Mouse (Mus musculus) hindbrain, embryonic 11.5 days (tissue): ENCODE data around the gene Mfng. TPM values are rescaled to one million over a fixed set of nuclear protein-coding genes. Genes with fewer than 3 reads are reported as not detected.

ENCODE experiments used
- ATAC-seq: fragments of 200-750 bp; cut with Nextera tagmentation; 2 replicates; pipeline ENCODE4 v1.8.0; 2017; ENCODE audit warnings: mild to moderate bottlenecking, moderate TSS enrichment, moderate library complexity; ENCODE audit not compliant: low FRiP score
- DNase-seq: peaks from one replicate; pipeline ENCODE4 v3.0.0-alpha.2; 2015; ENCODE audit warnings: low spot score
- H3K27ac ChIP-seq: fragments of 300-500 bp; sonication (generic); 2 replicates; pipeline ENCODE4 v1.5.1; 2014; ENCODE audit warnings: mild to moderate bottlenecking, low read depth, low read length
- H3K27me3 ChIP-seq: fragments of 300-500 bp; sonication (generic); 2 replicates; pipeline ENCODE4 v1.6.1; 2014; ENCODE audit warnings: mild to moderate bottlenecking, low read length, moderate library complexity, mixed read lengths; ENCODE audit not compliant: control insufficient read depth, insufficient read depth
- H3K36me3 ChIP-seq: fragments of 300-500 bp; sonication (generic); 2 replicates; pipeline ENCODE4 v1.6.1; 2014; ENCODE audit warnings: mild to moderate bottlenecking, low read length, moderate library complexity, mixed read lengths; ENCODE audit not compliant: control insufficient read depth, insufficient read depth
- H3K4me1 ChIP-seq: fragments of 300-500 bp; sonication (generic); replicated peaks from 2 replicates; pipeline ENCODE4 v1.6.1; 2014; ENCODE audit warnings: low read length, mixed read lengths; ENCODE audit not compliant: control insufficient read depth, insufficient read depth
- H3K4me2 ChIP-seq: fragments of 300-500 bp; sonication (generic); replicated peaks from 2 replicates; pipeline ENCODE4 v1.6.1; 2014; ENCODE audit warnings: mild to moderate bottlenecking, low read depth, low read length
- H3K4me3 ChIP-seq: fragments of 300-500 bp; sonication (generic); 2 replicates; pipeline ENCODE4 v1.5.1; 2014; ENCODE audit warnings: low read depth, low read length
- H3K9ac ChIP-seq: fragments of 300-500 bp; sonication (generic); 2 replicates; pipeline ENCODE4 v1.6.1; 2014; ENCODE audit warnings: low read depth, low read length
- H3K9me3 ChIP-seq: fragments of 300-500 bp; sonication (generic); 2 replicates; pipeline ENCODE4 v1.6.1; 2016; ENCODE audit warnings: low read length; ENCODE audit not compliant: control insufficient read depth
- WGBS: fragments of 180-500 bp; shearing (Covaris S2); extraction: QIAGEN DNeasy Blood & Tissue Kit; methylation state at CpG from one replicate; pipeline ENCODE4 v1.1.7; 2014; 5-methylcytosine and 5-hydroxymethylcytosine counted together
- polyA plus RNA-seq: library from polyadenylated mRNA; unstranded; fragments of >200 nt; fragmentation: Nextera tagmentation; extraction: Ambion mirVana; gene quantifications from 2 replicates; pipeline ENCODE4 v1.2.1, GENCODE M21; 2014

Gene Mfng
- polyA plus RNA-seq, 1 experiment from 2014 or later, result 34.7 TPM

DNA sequence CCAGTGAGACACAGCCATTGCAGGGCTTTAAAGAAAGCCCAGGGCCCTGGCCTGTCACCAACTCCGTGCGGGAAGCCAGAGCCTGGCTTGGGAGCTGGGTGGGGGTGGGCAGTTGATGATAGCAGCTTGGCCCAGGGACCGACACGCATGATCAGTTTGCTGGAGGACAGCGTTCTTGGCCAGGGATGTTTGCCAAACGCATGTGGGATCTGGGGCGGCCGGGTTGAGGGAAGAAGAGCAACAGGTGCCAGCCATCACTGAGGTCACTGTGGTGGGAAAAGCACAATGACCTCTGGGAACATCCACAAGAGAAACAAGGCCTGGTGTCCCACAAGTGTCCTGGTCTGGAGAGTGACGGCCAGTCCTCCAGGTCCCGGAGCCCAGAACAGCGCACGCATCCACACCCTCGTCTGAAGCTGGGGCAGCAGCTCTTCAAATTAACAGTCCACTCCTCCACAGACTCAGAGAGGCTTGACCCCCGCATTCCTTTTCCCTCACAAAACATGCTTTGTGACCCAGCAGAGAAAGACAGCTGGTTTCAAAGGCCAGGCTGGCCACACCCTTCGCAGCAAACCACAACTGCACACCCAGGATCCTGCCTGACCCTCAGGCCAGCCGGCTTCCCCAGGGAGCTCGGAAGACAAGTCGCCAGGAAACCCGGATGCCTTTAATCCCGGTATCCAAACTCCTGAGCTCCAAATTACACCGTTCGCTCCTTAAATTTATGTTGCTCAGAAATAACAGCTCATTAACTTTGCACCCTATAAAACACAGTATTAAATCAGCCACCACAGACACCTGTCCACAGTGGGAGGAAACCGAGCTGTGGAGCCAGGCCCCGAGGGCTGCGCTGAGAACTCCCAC, 23.2 kb upstream of the Mfng start:
- Histone ChIP-seq H3K4me2 (no peak overlapping the region), H3K9me3 (no peaks in the 10 kb centered on the region), H3K36me3 (no peaks in the 10 kb centered on the region), H3K4me3 (no peak overlapping the region), H3K27ac (no peak overlapping the region), H3K4me1 (peaks cover 5% of the 10 kb centered on the region; the same call in 1 of the 2 replicates), H3K27me3 (peaks cover 3% of the 10 kb centered on the region), H3K9ac (no peak overlapping the region)
- DNase-seq (peak; percentile 20), ATAC-seq (no peak)
- WGBS, result 38% methylated on average over 25 of the region's 25 CpGs

DNA sequence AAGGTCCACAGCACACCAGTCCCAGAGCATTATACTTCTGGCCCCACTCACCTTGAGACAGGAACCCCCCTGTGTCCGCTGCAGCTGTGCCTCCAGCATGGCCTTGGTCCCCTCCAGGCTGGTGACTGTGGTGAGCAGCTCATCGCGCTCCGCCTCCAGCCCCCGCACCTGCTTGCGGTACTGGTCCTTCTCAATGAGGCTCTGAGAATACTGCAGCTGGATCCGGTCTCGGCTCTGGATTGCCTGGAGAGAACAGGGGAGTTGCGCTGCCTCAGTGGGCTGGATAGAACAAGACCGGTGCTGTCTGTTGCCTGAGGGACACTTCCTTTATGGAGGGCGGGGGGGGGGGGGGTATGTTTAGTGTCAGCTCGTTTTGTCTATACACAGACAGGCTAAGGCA, 17.7 kb upstream of the Mfng start:
- 80% methylated on average over 12 of the region's 12 CpGs for WGBS
- no peak overlapping the region for H3K4me3 ChIP-seq
- H3K9me3 ChIP-seq, result no peaks in the 10 kb centered on the region
- H3K4me1 ChIP-seq, result peaks cover 3% of the 10 kb centered on the region
- DNase-seq, result no peak
- no peak overlapping the region for H3K4me2 ChIP-seq
- no peak overlapping the region; the same call in 1 of the 2 replicates for H3K9ac ChIP-seq
- no peaks in the 10 kb centered on the region for H3K27me3 ChIP-seq
- no peak overlapping the region for H3K27ac ChIP-seq
- ATAC-seq, result no peak
- no peaks in the 10 kb centered on the region for H3K36me3 ChIP-seq

DNA sequence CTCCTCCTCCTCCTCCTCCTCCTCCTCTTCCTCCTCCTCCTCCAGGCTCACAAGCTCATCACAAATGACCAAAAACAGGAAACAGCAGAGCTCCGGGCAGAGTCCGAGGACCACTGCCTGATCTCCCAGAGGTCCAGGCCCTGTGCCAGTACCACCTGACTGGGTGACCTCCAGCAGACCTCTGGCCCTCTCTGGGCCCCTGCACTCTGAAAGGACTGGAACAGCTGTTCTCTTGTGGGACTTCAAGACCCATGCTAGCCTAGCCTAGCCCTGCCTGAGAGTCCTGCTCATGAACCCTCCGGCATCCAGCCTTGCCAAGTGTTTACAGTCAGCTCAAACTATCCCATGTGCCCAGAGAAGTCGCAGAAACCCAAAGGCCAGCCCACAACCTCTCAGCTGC, 17.2 kb upstream of the Mfng start:
- H3K4me1 ChIP-seq, result peaks cover 3% of the 10 kb centered on the region
- H3K9ac ChIP-seq, result no peak overlapping the region; the same call in 1 of the 2 replicates
- H3K9me3 ChIP-seq, result no peaks in the 10 kb centered on the region
- WGBS, result 60% methylated on average over 4 of the region's 4 CpGs
- H3K27ac ChIP-seq, result no peak overlapping the region
- H3K4me2 ChIP-seq, result no peak overlapping the region
- DNase-seq (no peak), ATAC-seq (no peak)
- H3K27me3 ChIP-seq, result no peaks in the 10 kb centered on the region
- no peak overlapping the region for H3K4me3 ChIP-seq
- H3K36me3 ChIP-seq, result no peaks in the 10 kb centered on the region

DNA sequence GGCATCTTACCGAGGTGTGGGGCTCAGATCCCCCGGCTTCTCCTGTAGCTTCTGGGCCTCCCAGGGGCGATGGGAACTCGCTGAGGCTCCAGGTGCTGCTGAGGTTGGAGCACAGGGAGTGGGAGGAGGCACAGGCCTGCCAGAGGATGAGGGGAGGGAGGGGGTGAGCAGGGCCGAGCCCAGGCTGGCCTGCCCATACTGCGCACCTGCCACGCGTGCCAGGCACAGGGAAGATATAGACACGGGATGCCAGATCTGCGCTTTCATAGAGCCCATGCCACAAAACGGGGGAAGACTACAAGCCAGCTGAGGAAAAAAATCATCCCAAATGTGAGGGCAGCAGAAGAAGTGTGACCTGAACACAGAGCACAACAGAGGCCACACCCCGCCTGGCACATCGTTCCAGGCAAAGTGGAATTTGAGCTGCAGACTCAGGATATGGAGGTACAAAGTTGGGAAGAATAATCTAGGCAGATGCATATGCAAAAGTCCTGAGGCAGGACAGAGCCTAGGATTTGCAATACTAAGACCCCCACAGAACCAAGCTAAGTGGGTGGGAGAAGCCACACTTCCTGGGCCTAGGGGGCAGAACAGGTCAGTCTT, 16.5 kb upstream of the Mfng start:
- Histone ChIP-seq H3K4me3 (no peak overlapping the region), H3K9ac (no peak overlapping the region), H3K4me2 (no peak overlapping the region), H3K27ac (no peak overlapping the region), H3K27me3 (no peaks in the 10 kb centered on the region), H3K36me3 (no peaks in the 10 kb centered on the region), H3K9me3 (no peaks in the 10 kb centered on the region), H3K4me1 (peaks cover 3% of the 10 kb centered on the region)
- DNase-seq (no peak), ATAC-seq (no peak)
- WGBS, result 84% methylated on average over 13 of the region's 13 CpGs

- no peaks in the 10 kb centered on the region for H3K27me3 ChIP-seq
- H3K9ac ChIP-seq, result no peak overlapping the region
- H3K9me3 ChIP-seq, result no peaks in the 10 kb centered on the region
- ATAC-seq (no peak), DNase-seq (no peak)
- WGBS, result 68% methylated on average over 3 of the region's 3 CpGs
- H3K4me2 ChIP-seq, result no peak overlapping the region
- no peak overlapping the region for H3K4me3 ChIP-seq
- 0 out of 2 replicates have a peak overlapping the region, but pooled peaks have one; percentile 10 for H3K27ac ChIP-seq
- H3K4me1 ChIP-seq, result peaks cover 3% of the 10 kb centered on the region
- no peaks in the 10 kb centered on the region for H3K36me3 ChIP-seq
Measured at GRCm38 (mm10) chr15:78788042-78788441, 14.8 kb upstream of the Mfng start.

GRCm38 (mm10) chr15:78787287-78787856, 14.1 kb upstream of the Mfng start:
- Histone ChIP-seq H3K36me3 (no peaks in the 10 kb centered on the region), H3K4me3 (no peak overlapping the region), H3K27me3 (no peaks in the 10 kb centered on the region), H3K9me3 (no peaks in the 10 kb centered on the region), H3K4me2 (no peak overlapping the region), H3K9ac (no peak overlapping the region), H3K27ac (no peak overlapping the region), H3K4me1 (peaks cover 3% of the 10 kb centered on the region)
- ATAC-seq, result no peak
- no peak for DNase-seq
- 63% methylated on average over 9 of the region's 9 CpGs for WGBS

- 78% methylated on average over 9 of the region's 9 CpGs for WGBS
- H3K27ac ChIP-seq, result no peak overlapping the region
Measured at GRCm38 (mm10) chr15:78786411-78786818, 13.1 kb upstream of the Mfng start.

GRCm38 (mm10) chr15:78785961-78786360, 12.7 kb upstream of the Mfng start:
- Histone ChIP-seq H3K9ac (no peak overlapping the region), H3K9me3 (no peaks in the 10 kb centered on the region), H3K4me3 (no peak overlapping the region), H3K4me1 (peaks cover 3% of the 10 kb centered on the region), H3K27me3 (no peaks in the 10 kb centered on the region), H3K27ac (no peak overlapping the region), H3K36me3 (no peaks in the 10 kb centered on the region), H3K4me2 (no peak overlapping the region)
- 28% methylated on average over 7 of the region's 7 CpGs for WGBS
- no peak for ATAC-seq
- no peak for DNase-seq

More at GRCm38 (mm10) chr15:78786411-78786818, 13.1 kb upstream of the Mfng start:
- Histone ChIP-seq H3K27me3 (no peaks in the 10 kb centered on the region), H3K9ac (no peak overlapping the region), H3K9me3 (no peaks in the 10 kb centered on the region), H3K4me2 (no peak overlapping the region), H3K4me3 (no peak overlapping the region), H3K36me3 (no peaks in the 10 kb centered on the region), H3K4me1 (peaks cover 3% of the 10 kb centered on the region)
- DNase-seq (no peak), ATAC-seq (no peak)
